Mouse (Mus musculus): ENCODE measurements at regions not wholly inside any gene's neighbourhood (a gene's known extent, or its start where the extent isn't known, plus 50 kb on each side); places are given as distances from the start of the nearest gene placed in this dataset.

- no peak for TF ChIP-seq CTCF (IDR thresholded peaks at IDR 0.05; ENCODE audit: borderline replicate concordance, control insufficient read depth, extremely low read depth, insufficient read depth, low read length, poor library complexity)
- no peak for TF ChIP-seq POLR2A (IDR thresholded peaks at IDR 0.05; ENCODE audit: control insufficient read depth, extremely low read depth, insufficient read depth, low read length, poor library complexity)
These were observed 613.0 kb upstream of the Adam5 start for GRCm38 (mm10) chr8:25437178-25437577.
